Mouse (Mus musculus) heart, postnatal 25 days (tissue): Measurements from ENCODE around the gene Cobl. TPM values are rescaled to one million over a fixed set of nuclear protein-coding genes. Genes with fewer than 3 reads are reported as not detected.
A peak's percentile ranks its signal among the peaks of the same experiment; 100 is the strongest.

ENCODE experiments used
- DNase-seq: peaks from one replicate; pipeline ENCODE4 v3.0.0; 2022; ENCODE audit warnings: low spot score
- intact Hi-C: fragments of 180-260 bp; cut with DNase I; formaldehyde crosslinking; loops from one replicate; pipeline ENCODE4 v1.15.1; 2025
- total RNA-seq, 2 experiments: library from RNA; stranded (reverse); gene quantifications; 2 replicates each; pipeline ENCODE4 v1.2.3; 2021

Gene Cobl
- total RNA-seq, 2 experiments from 2014 or later: 17.4 to 21.9 TPM

DNA sequence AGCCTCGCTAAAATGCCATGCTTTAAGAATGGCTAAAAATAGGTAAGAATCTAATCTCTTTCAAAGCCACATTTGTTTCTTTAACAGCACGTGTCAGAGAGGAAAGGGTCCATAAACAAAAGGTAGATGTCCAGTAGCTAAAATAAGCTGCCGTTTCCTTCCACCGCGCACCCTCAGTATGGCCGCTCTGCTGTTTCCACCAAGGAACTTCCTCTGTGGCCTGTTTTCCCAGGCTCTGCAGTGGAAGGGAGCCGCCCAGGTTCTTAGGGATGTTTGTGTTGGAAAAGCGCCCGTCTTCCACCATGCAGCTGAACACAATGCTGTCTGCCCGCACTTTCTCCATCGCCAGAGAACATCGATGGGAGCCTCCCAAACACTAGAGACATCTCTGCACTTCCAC lies 128.6 kb downstream of the Cobl start:
- peak; percentile 74 for DNase-seq
- intact Hi-C loops: loop anchor here (1.0 kb wide), 1 partner anchor 21 kb away; no protein-coding TSS in a partner anchor

DNA sequence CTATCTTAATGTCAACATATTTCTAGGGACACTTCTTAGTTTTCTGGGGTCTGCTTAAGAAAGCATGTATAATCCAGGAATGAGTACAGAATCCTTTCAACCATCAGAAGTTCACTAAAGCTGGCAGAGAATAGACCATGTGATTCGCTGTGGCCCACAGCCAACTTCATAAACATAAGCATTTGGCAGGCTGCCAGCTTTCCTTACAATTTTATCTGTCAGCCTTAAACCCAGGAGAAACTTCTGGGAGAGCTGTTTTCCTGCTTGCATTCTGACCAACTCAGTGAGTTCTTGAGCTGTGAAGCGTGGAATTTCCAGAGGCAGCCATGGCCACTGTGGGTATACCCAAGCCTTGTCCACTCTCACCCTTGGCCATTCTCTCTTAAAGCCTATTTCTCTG lies 132.8 kb downstream of the Cobl start:
- intact Hi-C loops: no loop called here
- DNase-seq: no peak

DNA sequence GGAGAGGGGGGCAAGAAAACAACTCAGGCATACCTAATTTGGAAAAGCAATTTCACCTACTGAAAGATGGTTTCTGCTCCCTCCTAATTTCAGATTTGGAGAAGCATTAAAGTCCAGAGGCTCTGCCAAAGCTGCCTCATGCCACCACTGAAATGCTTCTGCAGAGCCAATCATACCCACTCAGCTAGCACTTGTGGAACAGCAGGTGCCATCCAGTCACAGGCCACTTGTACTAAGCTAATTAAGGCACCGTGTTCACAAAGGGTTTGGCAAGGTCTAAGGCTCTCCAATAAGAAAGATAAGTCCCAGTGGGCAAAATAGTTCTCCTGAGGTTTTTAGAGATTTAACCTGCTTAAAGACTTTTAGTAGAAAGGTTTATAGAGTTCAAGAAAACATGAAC lies 143.3 kb downstream of the Cobl start:
- intact Hi-C loops: no loop called here
- no peak for DNase-seq

DNA sequence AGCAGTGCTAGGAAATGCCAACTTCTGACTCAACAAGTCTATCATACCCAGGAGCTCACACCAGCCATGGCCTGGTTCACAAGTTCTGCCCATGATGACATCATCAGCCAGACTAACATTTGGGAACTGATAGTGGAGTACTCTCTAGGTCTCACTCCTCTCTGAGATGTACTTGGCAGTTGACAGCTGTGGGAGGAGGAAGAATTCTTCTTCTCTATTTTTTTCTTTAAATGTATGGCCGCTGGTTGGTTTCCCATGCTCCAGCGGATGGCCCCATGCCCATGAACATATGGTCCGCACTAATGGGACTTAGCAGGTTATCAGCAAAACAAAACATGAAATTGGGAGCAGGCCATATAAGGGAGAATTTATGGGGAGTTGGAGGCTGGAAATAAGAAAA lies 145.4 kb downstream of the Cobl start:
- DNase-seq: no peak
- intact Hi-C loops: no loop called here

DNA sequence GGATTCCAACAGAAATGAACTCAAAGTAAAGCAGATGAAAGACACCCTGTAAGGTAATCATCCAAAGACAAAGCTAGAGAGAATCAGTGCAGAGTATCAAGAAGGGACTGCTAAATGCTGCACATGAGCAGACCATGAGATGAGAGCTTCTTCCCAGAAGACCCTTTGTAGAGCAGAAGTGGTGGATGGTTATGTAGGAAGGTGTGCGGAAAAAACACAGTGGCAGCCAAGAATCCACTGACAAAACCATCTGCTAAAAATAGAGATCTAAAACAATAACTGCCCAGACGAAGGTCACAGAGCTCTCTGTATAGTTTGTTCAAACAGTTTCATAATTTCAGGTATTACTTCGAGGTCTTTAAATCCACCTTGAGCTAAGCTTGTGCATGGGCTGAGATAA lies 149.1 kb downstream of the Cobl start:
- DNase-seq: no peak

DNA sequence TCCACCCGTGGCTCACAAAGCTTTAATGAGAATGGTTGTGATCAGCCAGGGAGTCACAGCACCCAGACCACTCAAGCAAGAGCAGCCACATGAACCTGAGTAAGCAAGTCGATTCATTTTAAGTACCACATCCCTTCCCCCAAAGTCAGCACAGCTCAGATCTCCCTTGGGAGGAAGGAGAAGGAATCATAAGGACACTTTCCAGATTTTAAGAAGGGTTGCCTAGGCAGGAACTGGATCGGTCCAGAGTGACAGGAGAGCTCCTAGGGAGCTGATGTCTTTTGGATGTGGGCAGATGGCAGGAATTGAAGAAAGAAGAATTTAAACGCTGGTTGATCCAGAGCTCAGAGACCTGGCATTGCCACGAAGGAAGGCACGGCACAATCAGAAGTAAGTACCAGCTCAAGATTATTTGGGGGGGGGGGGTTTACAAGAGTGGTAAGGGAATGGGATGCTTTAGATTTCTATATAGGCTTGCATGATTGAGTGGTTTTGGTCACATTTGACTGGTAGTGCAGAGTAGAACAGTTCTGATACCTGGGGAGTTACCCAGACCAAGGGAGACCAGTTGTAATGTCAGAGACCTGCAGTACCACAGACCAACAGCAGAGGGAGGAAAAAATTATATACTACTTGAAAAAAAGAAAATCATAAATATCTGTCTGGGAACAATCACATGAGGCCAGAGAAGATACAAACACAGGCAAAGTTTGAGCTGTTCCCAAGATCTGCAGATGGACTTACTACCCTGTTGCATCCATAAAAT lies 150.3 kb downstream of the Cobl start:
- intact Hi-C loops: loop anchor here (1.0 kb wide), 2 partner anchors 22 to 45 kb away; no protein-coding TSS in a partner anchor
- DNase-seq: no peak

More for the DNA sequence above, 149.1 kb downstream of the Cobl start:
- intact Hi-C loops: loop anchor here (1.0 kb wide), 1 partner anchor 21 kb away; no protein-coding TSS in a partner anchor

DNA sequence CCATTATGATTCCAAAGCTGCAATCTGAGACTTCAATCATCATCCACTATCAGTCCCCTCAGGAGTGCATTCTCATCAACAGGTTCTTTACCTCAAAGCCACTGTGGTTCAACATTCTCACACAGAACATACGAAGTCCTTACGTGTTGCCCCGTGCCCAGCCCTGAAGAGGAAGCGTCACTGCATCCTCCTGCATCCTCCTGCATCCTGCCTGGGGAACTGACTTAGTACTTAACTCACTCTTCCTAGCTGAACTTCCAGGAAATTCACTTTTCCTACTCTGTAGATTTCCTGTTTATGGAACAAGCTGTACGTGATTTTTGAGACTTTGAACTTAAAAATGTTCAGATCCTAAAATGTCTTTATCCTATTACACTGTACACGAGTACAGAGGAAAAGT lies 153.3 kb downstream of the Cobl start:
- DNase-seq: no peak
- intact Hi-C loops: no loop called here

DNA sequence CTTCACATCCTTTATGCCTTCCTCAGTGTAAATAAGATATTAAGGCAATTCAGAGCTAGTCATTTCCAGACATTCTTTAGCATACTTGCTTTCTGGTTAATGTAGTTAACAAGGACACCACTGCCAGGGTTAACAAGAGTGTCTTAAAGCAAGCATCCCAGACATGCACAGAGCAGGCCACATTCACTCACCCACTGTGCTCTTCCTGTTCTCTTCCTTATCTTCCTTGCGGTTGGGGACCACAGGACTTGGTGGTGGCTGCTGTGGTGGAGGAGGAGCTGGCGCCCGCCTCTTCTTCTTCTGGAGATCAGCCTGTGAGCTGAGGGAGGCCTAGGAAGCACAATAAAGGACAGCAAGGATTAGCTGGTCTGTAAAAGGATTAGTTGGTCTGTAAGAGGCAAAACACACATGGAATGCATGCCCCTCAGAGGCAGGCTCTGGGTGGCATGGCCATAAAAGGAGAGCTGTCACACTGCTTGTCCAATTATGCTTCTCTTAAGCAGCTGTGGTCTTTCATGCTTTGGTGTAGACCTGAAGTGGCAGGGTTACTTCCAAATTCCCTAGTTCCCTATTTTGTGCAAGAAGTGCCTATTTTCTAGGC lies 155.2 kb downstream of the Cobl start:
- no peak for DNase-seq
- intact Hi-C loops: no loop called here

DNA sequence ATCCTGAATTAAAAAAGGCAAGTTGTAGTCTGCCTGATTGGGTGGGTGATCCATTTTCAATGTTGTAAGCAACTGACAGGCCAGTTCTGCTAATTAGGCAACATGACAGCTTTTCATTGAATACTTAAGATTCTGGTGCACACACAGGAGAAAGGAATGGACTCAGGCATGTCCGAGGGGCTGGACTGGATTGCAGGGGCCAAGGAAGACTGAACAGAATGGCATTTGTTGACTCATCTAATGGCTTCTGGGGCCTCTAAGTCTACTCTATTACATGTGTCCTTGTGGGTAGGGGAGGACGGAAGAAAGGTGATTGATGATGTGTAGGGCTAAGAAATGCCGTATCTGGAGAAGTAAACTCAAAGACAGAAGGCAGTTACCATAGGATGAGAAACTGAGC lies 159.9 kb downstream of the Cobl start:
- DNase-seq: no peak
- intact Hi-C loops: no loop called here

DNA sequence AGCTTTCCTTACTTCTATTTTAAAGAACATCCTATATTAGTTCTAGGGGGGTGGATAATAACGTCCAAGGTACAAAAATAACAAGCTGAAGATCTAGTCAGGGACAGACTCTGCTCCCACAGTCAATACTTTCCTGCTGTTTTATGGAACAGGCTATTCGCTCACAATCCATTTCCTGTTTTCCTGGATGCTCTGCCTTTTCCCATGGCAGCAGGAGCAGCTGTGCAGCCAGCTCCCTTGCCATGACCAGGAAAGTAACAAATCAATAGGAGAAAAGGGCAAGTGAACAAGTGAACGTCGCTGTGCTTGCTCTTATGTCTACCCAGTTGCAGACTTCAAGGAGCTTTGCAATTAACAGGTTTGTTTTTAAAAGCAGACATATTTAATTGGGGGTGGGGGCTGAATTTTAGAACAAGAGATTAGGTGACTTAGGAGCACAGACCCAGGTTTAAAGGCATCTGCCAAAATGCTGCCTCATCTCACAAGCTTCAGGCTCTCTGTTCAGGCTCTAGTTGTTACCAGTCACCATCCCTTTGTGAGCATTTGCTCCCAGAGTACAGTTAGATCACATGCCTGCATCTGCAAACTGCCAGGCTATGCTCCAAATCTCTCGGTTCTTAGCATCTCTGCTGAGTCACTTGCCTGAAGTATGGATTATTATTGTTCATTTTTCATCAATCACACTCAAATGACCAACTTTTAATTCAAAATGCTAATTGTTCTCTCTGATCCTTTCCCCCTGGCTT lies 164.9 kb downstream of the Cobl start:
- DNase-seq: no peak
- intact Hi-C loops: no loop called here

DNA sequence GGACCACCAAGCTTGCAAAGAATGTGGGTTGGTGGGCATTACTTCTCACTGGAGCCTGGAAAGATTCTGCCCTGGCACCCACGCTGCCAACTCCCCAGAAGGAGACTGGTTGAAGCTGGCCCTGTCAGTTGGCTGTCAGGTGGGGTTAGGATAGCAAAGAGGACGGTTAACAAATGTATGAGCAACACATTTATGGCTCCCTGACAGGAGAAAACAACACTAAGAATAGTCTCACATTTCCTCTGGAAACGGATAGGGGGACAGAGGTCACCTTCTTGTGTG lies 173.2 kb downstream of the Cobl start:
- intact Hi-C loops: loop anchor here (1.0 to 5.0 kb wide), 3 partner anchors 66 to 471 kb away; no protein-coding TSS in a partner anchor
- DNase-seq: no peak

DNA sequence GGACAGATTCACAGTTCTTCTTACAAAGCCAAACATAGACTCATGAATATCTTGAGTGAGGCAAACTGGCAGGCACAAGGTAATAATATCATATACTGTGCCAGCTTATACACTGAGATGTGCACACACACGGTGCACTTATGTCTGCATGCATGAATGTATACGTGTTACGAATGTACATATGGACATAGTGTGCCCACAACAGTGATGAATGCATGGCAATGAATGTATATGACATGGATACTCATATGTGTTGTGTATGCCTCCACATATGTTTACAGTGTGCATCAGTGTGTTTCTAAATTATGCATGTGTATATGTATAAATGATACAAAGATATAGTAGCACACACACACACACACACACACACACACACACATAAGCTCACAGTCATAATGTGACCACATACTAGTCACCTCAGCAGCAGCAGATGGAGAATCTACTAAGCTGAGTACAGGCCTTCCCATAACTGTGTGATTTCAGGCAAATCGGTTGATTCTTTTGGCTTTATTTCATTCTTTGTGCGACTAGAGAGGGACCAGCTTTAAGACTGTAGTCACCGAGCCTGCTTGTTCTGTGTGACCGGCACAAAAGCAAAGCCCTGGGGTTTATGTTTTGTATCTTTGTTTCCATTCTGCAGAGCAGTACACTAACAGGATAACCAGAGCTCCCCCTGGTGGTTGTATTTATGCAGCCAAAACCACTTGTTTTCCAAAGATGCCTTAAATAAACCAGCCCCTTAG lies 173.7 kb downstream of the Cobl start:
- intact Hi-C loops: loop anchor here (1.0 to 5.0 kb wide), 3 partner anchors 66 to 471 kb away; no protein-coding TSS in a partner anchor
- DNase-seq: peak; percentile 14

DNA sequence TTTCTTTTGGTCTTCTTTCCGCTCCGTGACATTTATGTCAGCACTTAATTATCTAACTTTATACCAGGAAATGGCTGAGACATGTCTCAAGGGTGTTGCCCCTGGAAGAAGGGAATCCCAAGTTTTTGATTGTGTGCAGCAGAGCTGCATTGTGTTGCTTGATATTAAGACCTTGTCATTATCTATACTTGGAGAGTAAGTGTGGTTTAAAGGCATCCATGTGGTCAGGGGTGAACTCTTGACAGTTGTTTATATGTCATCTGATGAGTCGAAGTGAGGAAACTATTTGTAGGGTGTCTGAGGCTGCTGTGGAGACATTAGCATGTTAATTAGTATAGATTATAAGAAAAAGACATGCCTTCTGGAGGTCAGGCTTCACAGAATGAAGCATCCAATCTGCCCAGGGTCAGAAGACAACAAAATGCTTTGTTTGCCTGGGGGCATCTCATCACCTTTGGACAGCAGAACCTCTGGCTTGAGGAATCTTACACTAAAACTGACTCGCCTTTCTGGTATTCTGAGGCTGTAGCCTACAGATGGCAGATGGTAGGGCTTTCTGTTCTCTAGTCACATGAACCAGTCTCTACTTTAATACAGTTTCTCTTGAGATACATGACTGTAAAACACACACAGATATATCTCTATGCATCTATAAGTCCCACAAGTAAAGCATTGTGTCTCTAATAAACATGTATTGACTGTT lies 179.3 kb downstream of the Cobl start:
- intact Hi-C loops: no loop called here
- no peak for DNase-seq

DNA sequence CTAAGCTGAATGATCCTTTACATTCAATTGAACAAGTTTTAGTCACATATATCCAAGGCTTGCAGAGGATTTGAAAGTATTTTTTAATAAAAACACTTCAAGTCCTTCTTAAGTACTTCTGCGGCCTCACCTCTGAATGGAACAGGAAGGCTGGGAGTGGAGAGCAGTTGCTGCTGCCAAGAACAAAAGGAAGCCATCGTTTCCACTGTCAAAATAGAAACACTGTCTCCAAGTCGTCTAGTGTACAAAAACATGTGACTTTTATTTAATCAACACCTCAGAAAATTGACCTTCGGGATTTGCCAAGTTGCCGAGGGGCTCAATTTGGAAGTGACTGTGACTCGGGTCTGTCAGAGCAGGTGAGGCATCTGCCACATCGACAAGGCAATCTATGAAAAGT lies 184.0 kb downstream of the Cobl start:
- intact Hi-C loops: no loop called here
- peak; percentile 1 for DNase-seq

DNA sequence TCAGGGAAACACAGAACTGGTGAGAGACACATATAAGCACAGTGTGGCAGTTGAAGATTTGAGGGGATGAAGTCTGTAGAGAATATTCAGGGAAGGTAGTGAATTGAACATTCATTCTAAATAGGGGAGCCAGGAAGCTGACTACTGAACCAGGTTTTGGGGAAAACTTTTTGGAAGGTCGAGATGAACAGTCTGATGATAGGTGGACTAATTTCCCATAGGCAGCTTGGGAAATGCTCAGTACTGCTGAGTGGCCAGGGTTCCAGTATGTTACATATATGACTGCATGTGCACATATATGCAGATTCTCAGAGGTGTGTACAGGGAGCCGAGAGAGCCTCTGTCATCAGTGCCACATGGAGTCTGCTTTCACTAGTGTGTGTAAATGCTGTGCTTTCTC lies 190.5 kb downstream of the Cobl start:
- DNase-seq: no peak
- intact Hi-C loops: no loop called here

DNA sequence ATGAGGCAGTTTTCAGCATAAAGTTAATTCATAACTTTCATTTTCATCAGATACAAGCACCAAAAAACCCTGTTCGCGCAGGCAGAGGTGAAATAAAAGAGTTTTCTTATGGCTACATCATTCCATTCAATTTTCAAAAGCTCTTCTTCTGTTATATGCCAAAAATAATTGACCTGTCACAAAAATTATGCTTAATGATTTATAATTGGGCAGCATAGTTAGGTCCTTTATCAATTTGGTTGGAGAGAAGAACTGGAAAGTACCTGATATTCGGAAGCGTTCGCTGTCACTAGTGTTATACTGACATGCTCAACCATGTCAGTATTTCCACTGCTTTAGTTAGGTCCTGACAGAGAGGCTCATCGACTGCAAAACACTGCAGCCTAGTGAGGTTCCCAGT lies 191.0 kb downstream of the Cobl start:
- intact Hi-C loops: no loop called here
- DNase-seq: no peak

DNA sequence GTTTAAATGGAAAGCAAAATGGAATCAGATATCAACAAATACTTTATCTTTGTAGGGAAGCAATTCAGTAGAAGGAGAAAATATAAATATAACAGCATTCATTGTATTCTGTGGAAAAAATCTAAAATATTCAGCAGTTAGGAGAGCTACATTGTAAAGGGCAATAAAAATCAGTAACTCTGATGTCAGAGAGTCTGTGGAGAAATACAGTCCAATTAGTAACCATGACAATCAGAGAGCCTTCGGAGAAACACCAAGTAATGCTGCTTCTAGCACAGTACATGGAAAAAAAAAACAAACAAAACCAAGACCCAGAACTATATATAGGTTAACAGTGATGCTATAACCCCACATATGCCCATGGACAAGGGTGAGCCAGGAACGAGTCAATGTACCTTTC lies 206.3 kb downstream of the Cobl start:
- intact Hi-C loops: no loop called here

DNA sequence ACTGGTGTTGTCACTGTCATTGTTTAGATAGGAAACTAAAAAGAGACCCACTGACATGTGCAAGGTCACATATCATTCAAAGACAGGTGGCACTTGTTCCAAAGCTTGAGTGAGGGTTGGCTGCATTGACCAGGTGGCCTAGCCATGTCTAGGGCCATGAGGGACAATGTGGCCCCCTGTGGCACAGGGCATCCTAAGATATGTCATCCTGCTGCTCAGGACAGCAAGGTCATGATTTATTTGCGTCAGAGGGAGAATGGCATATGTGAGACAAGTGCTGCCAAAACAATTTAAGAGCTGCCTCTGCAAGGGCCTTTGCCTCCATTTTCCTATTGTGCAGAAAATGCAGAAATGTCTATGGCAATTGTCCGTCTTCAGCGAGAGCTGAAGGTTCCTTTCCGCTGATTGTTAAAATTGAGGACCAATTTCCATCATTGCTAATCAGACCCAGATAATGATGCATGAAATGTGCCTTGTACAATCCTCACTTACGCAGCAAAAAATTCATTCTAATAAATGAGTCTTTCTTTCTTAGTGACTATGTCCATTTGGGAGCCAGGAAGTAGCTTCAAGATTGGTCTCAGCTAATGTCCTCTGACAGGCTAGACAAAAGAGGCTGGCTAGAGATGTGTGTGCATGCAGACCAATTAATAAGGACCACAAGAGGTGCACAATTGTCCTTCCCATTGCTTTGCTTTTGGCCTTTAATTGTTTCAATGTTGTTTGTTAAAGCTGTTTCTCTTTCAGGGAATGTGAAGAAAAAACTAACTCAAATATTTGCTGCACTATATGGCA lies 207.2 kb downstream of the Cobl start:
- intact Hi-C loops: no loop called here
- DNase-seq: no peak

More for the DNA sequence above, 206.3 kb downstream of the Cobl start:
- no peak for DNase-seq

DNA sequence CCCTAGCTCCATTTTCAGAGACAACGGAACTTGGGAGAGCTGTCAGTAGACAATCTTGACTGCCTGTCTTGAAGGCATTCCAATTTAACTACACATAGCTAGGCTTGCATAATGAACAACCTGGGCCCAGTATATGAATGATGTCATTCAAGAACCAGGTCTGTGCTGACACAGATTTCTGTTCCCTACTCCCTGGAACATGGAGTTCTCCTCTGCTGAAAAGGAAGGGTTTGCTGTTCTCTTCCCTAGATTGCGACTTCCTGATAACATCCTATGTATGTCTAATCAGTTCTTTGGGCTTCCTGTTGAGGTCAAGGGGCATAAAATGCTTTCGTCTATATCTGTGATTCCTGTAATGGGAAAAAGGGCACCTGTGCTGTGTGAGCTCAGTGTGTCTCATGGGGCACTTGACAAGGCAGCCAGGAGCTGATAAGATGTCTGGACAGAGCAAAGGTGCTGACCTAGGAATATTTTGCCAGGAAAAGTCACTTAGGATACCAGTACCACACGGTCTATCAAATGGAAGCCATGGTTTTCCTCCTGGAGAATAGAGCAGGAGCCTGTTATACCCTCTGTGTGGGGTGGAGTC lies 219.3 kb downstream of the Cobl start:
- intact Hi-C loops: no loop called here
- no peak for DNase-seq
